Mouse (Mus musculus) ES-Bruce4 (cell line): ENCODE results near the gene Mbnl1. TPM values are rescaled to one million over a fixed set of nuclear protein-coding genes. Genes with fewer than 3 reads are reported as not detected.

Experiments used
- H3K27ac ChIP-seq: 2 replicates; pipeline ENCODE4 v1.5.1; 2012; ENCODE audit warnings: low read length, inconsistent platforms; ENCODE audit not compliant: insufficient read depth
- H3K27me3 ChIP-seq: 2 replicates; pipeline ENCODE4 v1.6.1; 2012; ENCODE audit warnings: mild to moderate bottlenecking, low read length, inconsistent platforms; ENCODE audit not compliant: control insufficient read depth, poor library complexity, insufficient read depth, severe bottlenecking
- H3K36me3 ChIP-seq: 2 replicates; pipeline ENCODE4 v1.6.1; 2012; ENCODE audit warnings: inconsistent platforms, mild to moderate bottlenecking, low read length, moderate library complexity; ENCODE audit not compliant: control insufficient read depth, poor library complexity, insufficient read depth, severe bottlenecking
- H3K4me1 ChIP-seq: one replicate; pipeline ENCODE4 v1.8.1; 2011; ENCODE audit warnings: low read length; ENCODE audit not compliant: control insufficient read depth, insufficient read depth
- H3K4me3 ChIP-seq: 2 replicates; pipeline ENCODE4 v1.5.1; 2011; ENCODE audit warnings: low read depth, mild to moderate bottlenecking, low read length
- H3K9ac ChIP-seq: 2 replicates; pipeline ENCODE4 v1.6.1; 2012; ENCODE audit warnings: low read depth, mild to moderate bottlenecking, inconsistent platforms; ENCODE audit not compliant: poor library complexity, severe bottlenecking
- H3K9me3 ChIP-seq: replicated peaks from 2 replicates; pipeline ENCODE4 v1.6.1; 2012; ENCODE audit warnings: mild to moderate bottlenecking, low read length, inconsistent platforms; ENCODE audit not compliant: control insufficient read depth, poor library complexity, insufficient read depth, severe bottlenecking
- CTCF ChIP-seq: IDR thresholded peaks from one replicate; pipeline ENCODE4 v1.8.1; 2011; ENCODE audit warnings: low read depth, low read length
- EP300 ChIP-seq: IDR thresholded peaks from 2 replicates; pipeline ENCODE4 v1.6.1; 2011; ENCODE audit warnings: low read depth, low read length; ENCODE audit not compliant: insufficient read depth
- POLR2A ChIP-seq: IDR thresholded peaks from one replicate; pipeline ENCODE4 v1.8.1; 2011; ENCODE audit warnings: low read length; ENCODE audit not compliant: insufficient read depth
- polyA plus RNA-seq: library from polyadenylated mRNA; stranded (reverse); fragments of >200 nt; gene quantifications from 2 replicates; pipeline ENCODE4 v1.2.4, GENCODE M21; 2011; ENCODE audit warnings: low read depth; ENCODE audit not compliant: missing spikeins, insufficient read depth, insufficient read length

Mbnl1 gene
- polyA plus RNA-seq, 1 experiment: 26.6 TPM

- no peak overlapping the region for H3K9ac ChIP-seq
- no peaks in the 10 kb centered on the region for H3K9me3 ChIP-seq
- TF ChIP-seq CTCF (no peak), POLR2A (no peak), EP300 (no peak)
- no peaks in the 10 kb centered on the region for H3K36me3 ChIP-seq
- no peaks in the 10 kb centered on the region for H3K4me1 ChIP-seq
- no peaks in the 10 kb centered on the region for H3K27me3 ChIP-seq
- H3K4me3 ChIP-seq: no peak overlapping the region
- H3K27ac ChIP-seq: no peak overlapping the region
Observed at GRCm38 (mm10) chr3:60498646-60499045, 26.0 kb downstream of the Mbnl1 start.

GRCm38 (mm10) chr3:60499157-60499578 is 26.5 kb downstream of the Mbnl1 start:
- no peak overlapping the region for H3K9ac ChIP-seq
- no peak overlapping the region for H3K27ac ChIP-seq
- no peaks in the 10 kb centered on the region for H3K27me3 ChIP-seq
- H3K4me1 ChIP-seq: no peaks in the 10 kb centered on the region
- H3K4me3 ChIP-seq: no peak overlapping the region
- TF ChIP-seq CTCF: no peak
- TF ChIP-seq EP300: no peak
- no peak for TF ChIP-seq POLR2A
- no peaks in the 10 kb centered on the region for H3K9me3 ChIP-seq
- H3K36me3 ChIP-seq: no peaks in the 10 kb centered on the region

GRCm38 (mm10) chr3:60499718-60500450 is 27.3 kb downstream of the Mbnl1 start:
- no peak for TF ChIP-seq POLR2A
- TF ChIP-seq CTCF: no peak
- TF ChIP-seq EP300: no peak

GRCm38 (mm10) chr3:60500571-60501527 is 28.2 kb downstream of the Mbnl1 start:
- no peaks in the 10 kb centered on the region for H3K4me1 ChIP-seq
- no peak for TF ChIP-seq EP300
- no peak for TF ChIP-seq CTCF
- no peak for TF ChIP-seq POLR2A
- H3K27ac ChIP-seq: peak overlapping the region; percentile 0; the same call in 1 of the 2 replicates
- no peaks in the 10 kb centered on the region for H3K9me3 ChIP-seq
- peak overlapping the region; percentile 98 for H3K9ac ChIP-seq
- no peaks in the 10 kb centered on the region for H3K27me3 ChIP-seq
- H3K36me3 ChIP-seq: no peaks in the 10 kb centered on the region
- H3K4me3 ChIP-seq: peak overlapping the region; percentile 94

More at GRCm38 (mm10) chr3:60499718-60500450, 27.3 kb downstream of the Mbnl1 start:
- H3K9ac ChIP-seq: peak overlapping the region; percentile 98
- H3K27me3 ChIP-seq: no peaks in the 10 kb centered on the region
- H3K27ac ChIP-seq: peak overlapping the region; percentile 33; the same call in 1 of the 2 replicates
- H3K4me3 ChIP-seq: no peak overlapping the region
- no peaks in the 10 kb centered on the region for H3K4me1 ChIP-seq
- no peaks in the 10 kb centered on the region for H3K36me3 ChIP-seq
- H3K9me3 ChIP-seq: no peaks in the 10 kb centered on the region

- no peaks in the 10 kb centered on the region for H3K4me1 ChIP-seq
- peak overlapping the region; percentile 85 for H3K4me3 ChIP-seq
- no peak overlapping the region for H3K27ac ChIP-seq
- peak overlapping the region; percentile 98 for H3K9ac ChIP-seq
- TF ChIP-seq CTCF (no peak), POLR2A (no peak), EP300 (no peak)
- no peaks in the 10 kb centered on the region for H3K36me3 ChIP-seq
- no peaks in the 10 kb centered on the region for H3K9me3 ChIP-seq
- no peaks in the 10 kb centered on the region for H3K27me3 ChIP-seq
Observed at GRCm38 (mm10) chr3:60501561-60502151, 29.0 kb downstream of the Mbnl1 start.
